Mouse (Mus musculus) mouse embryonic stem cell (cell line): ENCODE measurements around the gene Ttll7.

Source experiments
- in situ Hi-C, 2 experiments: fragments of 300-500 bp; cut with MboI; formaldehyde crosslinking; loops; 1 replicate in 1 of 2; 3 replicates in 1 of 2; pipeline ENCODE4 v1.14.3; 2019 to 2020; ENCODE audit warnings: low sequenced_read_pairs in 2 of 2, low pct_unique_long_range_greater_than_20kb in 1 of 2, mixed read lengths in 1 of 2; ENCODE audit not compliant: unreplicated experiment in 1 of 2

The Ttll7 gene

GRCm38 (mm10) chr3:146851966-146852891 lies at the start of gene Ttll7:
Gene Ttll7, plus strand, starts transcription at chr3:146852367.
- in situ Hi-C loops = no loop called here

GRCm38 (mm10) chr3:146812041-146812878 lies 39.9 kb upstream of the Ttll7 start:
- in situ Hi-C loops = no loop called here

- in situ Hi-C loops = no loop called here
These were observed 39.2 kb upstream of the Ttll7 start, which contains the start of gene Prkacb for GRCm38 (mm10) chr3:146812901-146813393. Gene Prkacb, minus strand, starts transcription at chr3:146812990.

- in situ Hi-C loops = no loop called here
These were observed 38.5 kb upstream of the Ttll7 start for GRCm38 (mm10) chr3:146813624-146814023.

- in situ Hi-C loops = no loop called here
These were observed 31.4 kb upstream of the Ttll7 start for GRCm38 (mm10) chr3:146820718-146821117.

GRCm38 (mm10) chr3:146842766-146843165 lies 9.4 kb upstream of the Ttll7 start:
- in situ Hi-C loops = no loop called here

- in situ Hi-C loops = no loop called here
These were observed 8.7 kb upstream of the Ttll7 start for GRCm38 (mm10) chr3:146843470-146843869.

GRCm38 (mm10) chr3:146846237-146846636 lies 5.9 kb upstream of the Ttll7 start:
- in situ Hi-C loops = no loop called here

- in situ Hi-C loops = no loop called here
These were observed 4.1 kb upstream of the Ttll7 start for GRCm38 (mm10) chr3:146848112-146848511.

GRCm38 (mm10) chr3:146849360-146849759 lies 2.8 kb upstream of the Ttll7 start:
- in situ Hi-C loops = no loop called here

GRCm38 (mm10) chr3:146854473-146855087 lies 2.4 kb downstream of the Ttll7 start:
- in situ Hi-C loops = no loop called here

GRCm38 (mm10) chr3:146857373-146857772 lies 5.2 kb downstream of the Ttll7 start:
- in situ Hi-C loops = no loop called here

- in situ Hi-C loops = no loop called here
These were observed 8.1 kb downstream of the Ttll7 start for GRCm38 (mm10) chr3:146860308-146860707.

GRCm38 (mm10) chr3:146866563-146866962 lies 14.4 kb downstream of the Ttll7 start:
- in situ Hi-C loops = no loop called here

GRCm38 (mm10) chr3:146871954-146872353 lies 19.8 kb downstream of the Ttll7 start:
- in situ Hi-C loops = no loop called here

- in situ Hi-C loops = no loop called here
These were observed 23.8 kb downstream of the Ttll7 start for GRCm38 (mm10) chr3:146875929-146876328.

- in situ Hi-C loops = no loop called here
These were observed 41.8 kb downstream of the Ttll7 start for GRCm38 (mm10) chr3:146893931-146894330.

GRCm38 (mm10) chr3:146896581-146896980 lies 44.4 kb downstream of the Ttll7 start:
- in situ Hi-C loops = no loop called here

- in situ Hi-C loops = no loop called here
These were observed 47.9 kb downstream of the Ttll7 start for GRCm38 (mm10) chr3:146900094-146900493.
